Mouse (Mus musculus) liver, adult 2 months (tissue): ENCODE results near the gene Slc9b1. TPM values are rescaled to one million over a fixed set of nuclear protein-coding genes. Genes with fewer than 3 reads are reported as not detected.
A peak's percentile ranks its signal among the peaks of the same experiment; 100 is the strongest.

ENCODE experiments used
- DNase-seq: peaks from one replicate; pipeline ENCODE4 v3.0.0-alpha.2; 2011; ENCODE audit warnings: low read depth, low spot score; ENCODE audit errors: extremely low read depth
- H3K27ac ChIP-seq: fragments of 200-500 bp; replicated peaks from 2 replicates; pipeline ENCODE4 v1.5.1; 2012; ENCODE audit warnings: low read depth, mild to moderate bottlenecking, control low read depth, inconsistent platforms, low read length; ENCODE audit not compliant: insufficient read depth
- H3K27me3 ChIP-seq: fragments of 200-500 bp; 2 replicates; pipeline ENCODE4 v1.6.1; 2012; ENCODE audit warnings: mild to moderate bottlenecking, moderate library complexity, low read length, inconsistent platforms; ENCODE audit not compliant: control insufficient read depth, insufficient read depth
- H3K36me3 ChIP-seq: fragments of 200-500 bp; 2 replicates; pipeline ENCODE4 v1.6.1; 2012; ENCODE audit warnings: low read length, inconsistent platforms; ENCODE audit not compliant: control insufficient read depth, insufficient read depth
- H3K4me1 ChIP-seq: fragments of 200-500 bp; 2 replicates; pipeline ENCODE4 v1.6.1; 2011; ENCODE audit warnings: low read length; ENCODE audit not compliant: control insufficient read depth, insufficient read depth
- H3K4me3 ChIP-seq: fragments of 200-500 bp; 2 replicates; pipeline ENCODE4 v1.5.1; 2011; ENCODE audit warnings: low read depth, mild to moderate bottlenecking, control low read depth, low read length, moderate library complexity; ENCODE audit not compliant: insufficient read depth
- H3K79me2 ChIP-seq: fragments of 200-500 bp; 2 replicates; pipeline ENCODE4 v1.6.1; 2012; ENCODE audit warnings: inconsistent platforms, mild to moderate bottlenecking, low read length, moderate library complexity; ENCODE audit not compliant: control insufficient read depth, insufficient read depth
- H3K9ac ChIP-seq: fragments of 200-500 bp; 2 replicates; pipeline ENCODE4 v1.6.1; 2012; ENCODE audit warnings: low read depth, mild to moderate bottlenecking, control low read depth, inconsistent platforms, low read length
- CTCF ChIP-seq: fragments of 200-500 bp; IDR thresholded peaks from 2 replicates; pipeline ENCODE4 v1.5.1; 2011; ENCODE audit warnings: low read depth, low read length, control low read depth
- POLR2A ChIP-seq: fragments of 200-500 bp; IDR thresholded peaks from 2 replicates; pipeline ENCODE4 v1.6.1; 2011; ENCODE audit warnings: low read length, control low read depth; ENCODE audit not compliant: insufficient read depth; ENCODE audit errors: extremely low read depth
- WGBS: fragments of 180-500 bp; shearing (Covaris S2); methylation state at CpG from one replicate; pipeline ENCODE4 v1.1.7; 2018; 5-methylcytosine and 5-hydroxymethylcytosine counted together
- polyA plus RNA-seq: library from polyadenylated mRNA; depleted of rRNA; stranded (reverse); fragments of >200 nt; gene quantifications from 2 replicates; pipeline ENCODE4 v1.2.3, GENCODE M21; 2012
- total RNA-seq: library from RNA; depleted of rRNA; stranded (reverse); fragments of >200 nt; gene quantifications from 2 replicates; pipeline ENCODE4 v1.2.3, GENCODE M21; 2014

Gene Slc9b1
- total and polyA plus RNA-seq, 2 experiments, result 0.09 TPM; not detected in 1

DNA sequence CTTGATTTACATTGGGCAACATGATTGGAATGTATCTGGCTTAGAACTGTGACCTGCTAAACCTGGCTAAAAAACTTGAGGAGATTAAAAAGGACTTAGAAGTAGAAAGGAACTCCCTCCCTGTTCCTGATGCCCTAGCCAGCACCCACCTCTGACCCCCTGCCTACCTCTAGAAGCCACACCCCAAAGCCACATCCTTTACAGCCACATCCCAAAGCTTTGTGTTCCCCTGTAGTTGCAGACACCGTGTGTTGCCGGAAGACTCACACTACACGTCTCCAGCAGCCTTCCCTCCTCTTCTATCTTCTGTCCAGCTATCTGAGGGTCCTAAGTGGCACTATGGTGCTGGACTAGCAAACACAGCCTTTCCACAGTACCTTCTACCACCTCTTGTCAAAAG is 70.0 kb downstream of the Slc9b1 start:
- 92% methylated on average over 3 of the region's 3 CpGs for WGBS
- H3K27me3 ChIP-seq, result no peaks in the 10 kb centered on the region
- no peak overlapping the region for H3K4me3 ChIP-seq
- no peak for TF ChIP-seq POLR2A
- TF ChIP-seq CTCF, result no peak
- DNase-seq, result no peak
- peaks cover 4% of the 10 kb centered on the region; the same call in 1 of the 2 replicates for H3K4me1 ChIP-seq
- H3K27ac ChIP-seq, result no peak overlapping the region
- H3K79me2 ChIP-seq, result peaks cover 25% of the 10 kb centered on the region; the same call in 1 of the 2 replicates
- no peaks in the 10 kb centered on the region for H3K36me3 ChIP-seq
- no peak overlapping the region for H3K9ac ChIP-seq

DNA sequence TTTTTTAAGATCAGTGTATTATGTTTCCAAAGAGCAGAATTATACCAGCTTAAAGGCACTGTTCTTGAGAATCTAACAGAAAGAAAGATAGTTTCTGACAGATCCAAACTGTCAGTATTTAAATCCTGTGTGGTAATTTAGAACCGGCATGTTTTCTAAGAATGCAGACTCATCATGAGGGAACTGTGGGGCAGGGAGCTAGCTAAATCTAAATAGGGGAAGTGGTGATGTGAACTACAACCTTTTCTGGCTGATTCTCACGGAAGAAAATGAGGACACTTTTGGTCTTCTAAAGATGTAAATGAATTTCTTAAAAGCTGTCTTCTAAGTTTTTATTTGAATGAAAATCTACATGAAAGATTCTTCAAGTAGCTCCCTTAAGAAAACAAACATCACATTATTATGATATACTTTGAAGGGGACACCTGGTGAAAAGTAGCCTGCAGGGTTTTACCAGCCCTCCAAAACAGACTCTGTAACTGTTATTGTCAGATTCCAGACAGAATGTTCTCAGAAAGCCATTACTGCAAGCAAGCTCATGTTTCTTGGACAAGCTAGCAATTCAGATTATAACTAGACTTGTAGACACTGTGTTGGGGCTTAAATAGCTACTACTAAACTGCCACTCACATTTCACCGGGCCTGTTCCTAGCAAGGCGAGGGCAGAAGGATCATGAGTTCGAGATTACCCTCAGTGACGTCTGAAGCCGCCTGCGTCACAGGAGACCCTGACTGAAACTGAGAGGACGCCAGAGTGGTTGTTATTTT is 72.9 kb downstream of the Slc9b1 start:
- H3K9ac ChIP-seq, result no peak overlapping the region
- H3K36me3 ChIP-seq, result no peaks in the 10 kb centered on the region
- TF ChIP-seq POLR2A, result no peak
- TF ChIP-seq CTCF, result no peak
- 85% methylated on average over 9 of the region's 9 CpGs for WGBS
- H3K4me3 ChIP-seq, result no peak overlapping the region
- H3K27me3 ChIP-seq, result no peaks in the 10 kb centered on the region
- no peak overlapping the region for H3K27ac ChIP-seq
- peaks cover 4% of the 10 kb centered on the region; the same call in 1 of the 2 replicates for H3K4me1 ChIP-seq
- peaks cover 20% of the 10 kb centered on the region; the same call in 1 of the 2 replicates for H3K79me2 ChIP-seq
- DNase-seq, result no peak

DNA sequence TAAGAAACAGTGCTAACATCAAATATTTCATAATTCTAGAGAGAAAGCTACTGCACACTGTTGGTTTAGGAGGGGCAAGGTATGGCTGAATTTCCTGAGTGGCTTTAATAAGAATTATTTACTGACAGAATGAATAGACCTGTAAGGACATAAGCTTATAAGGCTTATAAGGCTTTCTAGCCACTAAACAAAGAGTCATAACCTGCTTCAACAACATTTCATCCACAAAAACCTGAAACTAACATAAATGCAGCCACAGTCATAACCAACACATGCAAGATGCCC is 73.4 kb downstream of the Slc9b1 start:
- Histone ChIP-seq H3K36me3 (no peaks in the 10 kb centered on the region), H3K27ac (no peak overlapping the region), H3K9ac (no peak overlapping the region), H3K79me2 (peaks cover 17% of the 10 kb centered on the region; the same call in 1 of the 2 replicates), H3K4me1 (peaks cover 4% of the 10 kb centered on the region; the same call in 1 of the 2 replicates), H3K27me3 (no peaks in the 10 kb centered on the region), H3K4me3 (no peak overlapping the region)
- no peak for DNase-seq
- TF ChIP-seq CTCF, result no peak
- no peak for TF ChIP-seq POLR2A

DNA sequence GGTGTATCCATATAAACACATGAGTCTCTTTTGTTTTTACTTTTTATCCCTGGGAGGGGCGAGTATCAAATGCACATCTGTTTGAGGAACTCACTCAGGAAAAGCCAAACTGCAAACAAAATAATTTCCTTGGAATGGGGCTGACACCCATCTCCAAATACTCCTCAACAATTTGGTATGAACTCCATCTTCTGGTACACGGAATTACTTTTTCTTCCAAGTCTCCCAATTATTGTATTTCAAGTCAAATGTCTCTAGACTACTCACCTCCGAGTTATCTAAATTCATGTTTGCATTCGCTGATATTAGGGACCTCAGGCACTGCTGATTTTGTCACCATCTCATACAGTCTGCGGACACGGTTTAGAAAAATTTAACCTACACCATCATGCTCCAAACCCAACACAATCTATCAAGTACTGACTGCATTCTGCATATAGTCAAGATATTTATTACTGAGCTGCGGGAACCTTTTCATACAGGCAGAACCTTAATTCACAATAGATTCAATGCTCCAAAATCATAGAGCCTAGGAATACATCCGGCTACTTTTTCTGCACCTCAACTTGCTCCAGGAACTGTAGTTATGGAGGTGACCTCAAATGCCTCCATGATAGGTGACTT is 74.5 kb downstream of the Slc9b1 start:
- TF ChIP-seq CTCF (no peak), POLR2A (no peak)
- Histone ChIP-seq H3K9ac (peak overlapping the region; percentile 83), H3K4me3 (peak overlapping the region; percentile 72), H3K79me2 (peaks cover 10% of the 10 kb centered on the region; the same call in 1 of the 2 replicates), H3K4me1 (peaks cover 4% of the 10 kb centered on the region; the same call in 1 of the 2 replicates), H3K27ac (peak overlapping the region; percentile 75), H3K27me3 (no peaks in the 10 kb centered on the region), H3K36me3 (no peaks in the 10 kb centered on the region)
- WGBS, result 5% methylated on average over 8 of the region's 8 CpGs
- DNase-seq, result no peak

DNA sequence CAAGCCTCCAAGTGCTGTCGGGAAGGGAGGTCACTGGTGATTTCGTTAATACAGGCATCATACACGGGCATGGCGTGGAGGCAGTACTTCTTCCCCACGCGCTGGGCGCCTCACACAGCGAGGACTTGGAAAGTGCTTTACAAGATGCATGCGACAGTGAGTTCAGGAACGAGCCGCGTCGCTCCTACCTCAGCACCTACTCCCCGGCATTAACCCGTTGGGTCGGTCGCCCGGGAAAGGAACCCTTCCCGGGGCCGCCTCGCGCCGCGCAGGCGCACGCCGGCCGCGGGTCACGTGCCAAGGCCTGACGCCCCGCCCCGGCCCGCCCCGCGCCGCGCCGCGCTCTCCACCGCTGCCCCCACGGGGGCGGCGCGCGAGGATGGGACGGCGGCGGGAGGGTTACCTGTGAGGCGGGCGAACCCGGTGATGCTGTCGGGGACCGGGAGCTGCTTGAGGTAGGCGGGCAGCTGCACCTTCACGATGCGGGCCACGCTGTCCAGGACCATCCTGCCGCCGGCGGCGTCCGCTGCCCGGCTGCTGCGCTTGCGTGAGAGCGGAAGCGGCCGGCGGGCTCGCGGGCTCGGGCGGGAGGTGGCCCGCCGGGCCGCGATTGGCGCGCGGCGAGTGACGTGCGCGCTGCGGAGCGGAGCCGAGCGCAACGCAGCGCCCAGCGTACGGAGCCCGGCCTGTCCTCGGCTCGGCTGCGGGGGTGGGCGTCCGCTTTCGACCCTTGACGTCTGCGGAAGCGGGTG is 75.2 kb downstream of the Slc9b1 start:
- H3K4me3 ChIP-seq, result peak overlapping the region; percentile 72
- 2% methylated on average over 100 of the region's 103 CpGs for WGBS
- H3K79me2 ChIP-seq, result peaks cover 5% of the 10 kb centered on the region; the same call in 1 of the 2 replicates
- peak overlapping the region; percentile 93 for H3K27ac ChIP-seq
- no peaks in the 10 kb centered on the region for H3K27me3 ChIP-seq
- peaks cover 4% of the 10 kb centered on the region; the same call in 1 of the 2 replicates for H3K4me1 ChIP-seq
- peak; percentile 71 for DNase-seq
- H3K36me3 ChIP-seq, result no peaks in the 10 kb centered on the region
- TF ChIP-seq CTCF (no peak), POLR2A (peak; percentile 80)
- peak overlapping the region; percentile 96 for H3K9ac ChIP-seq
